Mouse (Mus musculus): ENCODE data around the gene Vegfb.
A peak's percentile ranks its signal among the peaks of the same experiment; 100 is the strongest.

Gene Vegfb

GRCm38 (mm10) chr19:6987061-6987903, at the start of gene Vegfb:
Gene Vegfb, minus strand, starts transcription at chr19:6987651.
- DNase-seq (ENCODE audit: low read depth, low spot score), result no peak

GRCm38 (mm10) chr19:7034006-7034405, 46.6 kb upstream of the Vegfb start:
- no peak for DNase-seq (ENCODE audit: low read depth, low spot score)

- no peak for DNase-seq (ENCODE audit: low read depth, low spot score)
Measured at GRCm38 (mm10) chr19:7029531-7029930, 42.1 kb upstream of the Vegfb start.

- DNase-seq (ENCODE audit: low read depth, low spot score), result peak; percentile 54
Measured at GRCm38 (mm10) chr19:7020224-7020641, 32.8 kb upstream of the Vegfb start.

GRCm38 (mm10) chr19:7019191-7019590, 31.7 kb upstream of the Vegfb start, which contains the start of gene Fermt3:
Gene Fermt3, minus strand, starts transcription at chr19:7019469.
- no peak for DNase-seq (ENCODE audit: low read depth, low spot score)

GRCm38 (mm10) chr19:7018546-7018945, 31.1 kb upstream of the Vegfb start:
- DNase-seq (ENCODE audit: low read depth, low spot score), result no peak

GRCm38 (mm10) chr19:7017541-7018457, 30.3 kb upstream of the Vegfb start:
- no peak for DNase-seq (ENCODE audit: low read depth, low spot score)

GRCm38 (mm10) chr19:7014481-7015135, 27.2 kb upstream of the Vegfb start:
- DNase-seq (ENCODE audit: low read depth, low spot score), result no peak

GRCm38 (mm10) chr19:7013984-7014383, 26.5 kb upstream of the Vegfb start:
- DNase-seq (ENCODE audit: low read depth, low spot score), result no peak

- DNase-seq (ENCODE audit: low read depth, low spot score), result no peak
Measured at GRCm38 (mm10) chr19:7012426-7012825, 25.0 kb upstream of the Vegfb start.

GRCm38 (mm10) chr19:7006892-7007593, 19.6 kb upstream of the Vegfb start:
- no peak for DNase-seq (ENCODE audit: low read depth, low spot score)

- DNase-seq (ENCODE audit: low read depth, low spot score), result no peak
Measured at GRCm38 (mm10) chr19:6999360-7000063, 12.1 kb upstream of the Vegfb start.

- no peak for DNase-seq (ENCODE audit: low read depth, low spot score)
Measured at GRCm38 (mm10) chr19:6997721-6998290, 10.4 kb upstream of the Vegfb start.

- DNase-seq (ENCODE audit: low read depth, low spot score), result peak; percentile 72
Measured at GRCm38 (mm10) chr19:6996006-6996405, 8.6 kb upstream of the Vegfb start, which contains the start of the genes Nudt22 and Trpt1. Gene Nudt22, minus strand, starts transcription at chr19:6996117. Gene Trpt1, plus strand, starts transcription at chr19:6996131.

- DNase-seq (ENCODE audit: low read depth, low spot score), result no peak
Measured at GRCm38 (mm10) chr19:6995255-6995991, 8.0 kb upstream of the Vegfb start.

GRCm38 (mm10) chr19:6994489-6994888, 7.0 kb upstream of the Vegfb start:
- no peak for DNase-seq (ENCODE audit: low read depth, low spot score)

- DNase-seq (ENCODE audit: low read depth, low spot score), result no peak
Measured at GRCm38 (mm10) chr19:6994002-6994401, 6.6 kb upstream of the Vegfb start.

GRCm38 (mm10) chr19:6993011-6993770, 5.7 kb upstream of the Vegfb start:
- DNase-seq (ENCODE audit: low read depth, low spot score), result no peak

Measured in retina, postnatal 7 days (tissue).